Mouse (Mus musculus) intestine, postnatal 0 days (tissue): ENCODE data around the gene A930004D18Rik. TPM values are rescaled to one million over a fixed set of nuclear protein-coding genes. Genes with fewer than 3 reads are reported as not detected.

Source experiments
- ATAC-seq: fragments of 200-750 bp; cut with Nextera tagmentation; 2 replicates; pipeline ENCODE4 v1.8.0; 2017; ENCODE audit warnings: mild to moderate bottlenecking, moderate TSS enrichment, moderate library complexity
- H3K27ac ChIP-seq: fragments of 300-500 bp; sonication (generic); 2 replicates; pipeline ENCODE4 v1.5.1; 2014; ENCODE audit warnings: mild to moderate bottlenecking, low read depth, low read length, moderate library complexity
- H3K27me3 ChIP-seq: fragments of 300-500 bp; sonication (generic); replicated peaks from 2 replicates; pipeline ENCODE4 v1.6.1; 2014; ENCODE audit warnings: low read length, mixed read lengths; ENCODE audit not compliant: control insufficient read depth, insufficient read depth
- H3K36me3 ChIP-seq: fragments of 300-500 bp; sonication (generic); 2 replicates; pipeline ENCODE4 v1.6.1; 2014; ENCODE audit warnings: mild to moderate bottlenecking, moderate library complexity; ENCODE audit not compliant: control insufficient read depth, insufficient read depth
- H3K4me1 ChIP-seq: fragments of 300-500 bp; sonication (generic); replicated peaks from 2 replicates; pipeline ENCODE4 v1.6.1; 2014; ENCODE audit warnings: antibody characterized with exemption, low read length, mixed read lengths; ENCODE audit not compliant: control insufficient read depth, insufficient read depth
- H3K4me2 ChIP-seq: fragments of 300-500 bp; sonication (generic); replicated peaks from 2 replicates; pipeline ENCODE4 v1.6.1; 2014; ENCODE audit warnings: low read depth, mild to moderate bottlenecking, moderate library complexity
- H3K4me3 ChIP-seq: fragments of 300-500 bp; sonication (generic); 2 replicates; pipeline ENCODE4 v1.5.1; 2014; ENCODE audit warnings: low read depth, low read length
- H3K9ac ChIP-seq: fragments of 300-500 bp; sonication (generic); 2 replicates; pipeline ENCODE4 v1.6.1; 2014; ENCODE audit warnings: mild to moderate bottlenecking, low read depth, low read length
- H3K9me3 ChIP-seq: fragments of 300-500 bp; sonication (generic); 2 replicates; pipeline ENCODE4 v1.6.1; 2016; ENCODE audit warnings: mixed run types; ENCODE audit not compliant: control insufficient read depth
- CTCF ChIP-seq: sonication (generic); IDR thresholded peaks from 2 replicates; pipeline ENCODE4 v1.5.1; 2016; ENCODE audit warnings: low read depth, mild to moderate bottlenecking, control low read depth, antibody characterized with exemption, moderate library complexity
- WGBS: fragments of 180-500 bp; shearing (Covaris S2); extraction: QIAGEN DNeasy Blood & Tissue Kit; methylation state at CpG from one replicate; pipeline ENCODE4 v1.1.7; 2014; 5-methylcytosine and 5-hydroxymethylcytosine counted together
- polyA plus RNA-seq: library from polyadenylated mRNA; unstranded; fragments of >200 nt; fragmentation: Nextera tagmentation; extraction: Ambion mirVana; gene quantifications from 2 replicates; pipeline ENCODE4 v1.2.1, GENCODE M21; 2015

Gene A930004D18Rik
- polyA plus RNA-seq, 1 experiment from 2014 or later = 6.3 TPM

- Histone ChIP-seq H3K27ac (no peak overlapping the region), H3K4me2 (peak overlapping the region; percentile 93; the same call in 1 of the 2 replicates), H3K4me3 (no peak overlapping the region), H3K9ac (no peak overlapping the region), H3K4me1 (peaks cover 11% of the 10 kb centered on the region), H3K36me3 (no peaks in the 10 kb centered on the region), H3K27me3 (no peaks in the 10 kb centered on the region), H3K9me3 (no peaks in the 10 kb centered on the region)
- WGBS = 78% methylated on average over 5 of the region's 5 CpGs
- no peak for ATAC-seq
- TF ChIP-seq CTCF = no peak
Measured at GRCm38 (mm10) chr2:18032538-18032895, 5.0 kb downstream of the A930004D18Rik start.

DNA sequence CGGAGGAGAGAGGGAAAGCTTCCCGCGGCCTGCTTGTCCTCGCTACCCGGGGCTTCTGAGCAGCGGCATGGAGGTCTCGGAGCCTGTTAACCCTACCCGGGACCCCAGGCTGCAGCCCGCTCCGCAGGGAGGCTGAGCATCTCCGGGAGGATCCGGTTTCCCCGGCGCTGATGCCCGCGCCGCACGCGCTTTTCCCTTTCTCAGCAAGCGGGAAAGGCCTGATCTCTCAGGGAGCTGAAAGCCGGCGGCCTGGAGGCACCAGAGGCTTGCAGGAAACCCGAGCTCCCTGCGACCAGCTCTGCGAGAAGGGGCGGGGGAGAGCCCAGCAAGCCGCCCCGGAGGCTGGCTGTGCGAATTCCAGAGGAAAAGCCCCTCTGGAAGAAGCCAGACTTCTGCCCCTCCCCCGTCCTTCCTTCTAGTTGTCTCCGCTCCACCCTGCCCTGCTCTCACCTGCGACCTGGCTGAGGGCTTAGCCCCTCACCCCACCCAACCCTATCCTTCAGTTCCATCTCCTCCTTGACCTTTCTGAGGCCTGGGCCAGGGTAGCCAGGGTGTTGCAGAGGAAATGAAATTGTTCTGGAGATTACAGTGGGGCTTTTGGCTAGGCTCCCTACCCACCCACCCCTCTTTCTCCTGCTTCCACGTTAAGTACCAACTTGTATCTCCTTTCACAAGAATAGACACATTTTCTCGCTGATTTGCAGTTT lies 5.6 kb downstream of the A930004D18Rik start:
- H3K36me3 ChIP-seq = no peaks in the 10 kb centered on the region
- peaks cover 11% of the 10 kb centered on the region for H3K4me1 ChIP-seq
- TF ChIP-seq CTCF = no peak
- no peaks in the 10 kb centered on the region for H3K9me3 ChIP-seq
- H3K4me3 ChIP-seq = peak overlapping the region; percentile 53
- ATAC-seq = no peak
- peak overlapping the region; percentile 93 for H3K4me2 ChIP-seq
- WGBS = 10% methylated on average over 33 of the region's 34 CpGs
- peak overlapping the region; percentile 73 for H3K9ac ChIP-seq
- H3K27ac ChIP-seq = no peak overlapping the region
- no peaks in the 10 kb centered on the region for H3K27me3 ChIP-seq

DNA sequence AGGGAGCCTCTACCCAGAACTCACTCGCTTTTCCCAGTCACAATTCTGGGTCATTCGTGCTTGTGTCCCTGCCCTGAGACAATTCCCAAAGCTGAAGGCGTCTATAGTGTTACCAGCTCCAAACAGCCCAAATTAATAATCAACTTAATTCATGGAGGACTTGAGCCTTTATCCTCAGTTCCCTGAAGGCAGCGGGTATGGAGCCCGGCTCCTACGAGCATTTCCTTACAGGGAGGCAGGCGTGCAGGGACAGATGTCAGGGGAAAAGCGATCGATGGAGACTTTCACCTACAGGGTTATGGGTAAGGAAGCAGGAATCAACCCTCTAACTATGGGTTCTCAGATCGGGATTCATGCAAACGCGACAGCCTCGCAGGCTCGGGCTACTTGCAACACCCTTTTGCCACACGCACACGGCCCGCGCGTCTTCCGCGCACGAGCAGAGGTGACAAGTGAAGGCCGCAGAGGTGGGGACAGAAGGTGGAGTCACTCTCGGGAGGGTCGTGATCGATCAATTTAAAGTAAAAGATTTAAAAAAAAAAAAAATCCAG lies 6.2 kb downstream of the A930004D18Rik start:
- WGBS = 13% methylated on average over 26 of the region's 26 CpGs

GRCm38 (mm10) chr2:18030581-18030980 lies 7.0 kb downstream of the A930004D18Rik start:
- peaks cover 11% of the 10 kb centered on the region for H3K4me1 ChIP-seq

More for the DNA sequence above, 6.2 kb downstream of the A930004D18Rik start:
- H3K36me3 ChIP-seq = no peaks in the 10 kb centered on the region
- H3K4me2 ChIP-seq = peak overlapping the region; percentile 93
- no peaks in the 10 kb centered on the region for H3K27me3 ChIP-seq
- ATAC-seq = no peak
- no peaks in the 10 kb centered on the region for H3K9me3 ChIP-seq
- no peak overlapping the region for H3K27ac ChIP-seq
- peaks cover 11% of the 10 kb centered on the region for H3K4me1 ChIP-seq
- peak overlapping the region; percentile 73 for H3K9ac ChIP-seq
- peak overlapping the region; percentile 53 for H3K4me3 ChIP-seq
- no peak for TF ChIP-seq CTCF

DNA sequence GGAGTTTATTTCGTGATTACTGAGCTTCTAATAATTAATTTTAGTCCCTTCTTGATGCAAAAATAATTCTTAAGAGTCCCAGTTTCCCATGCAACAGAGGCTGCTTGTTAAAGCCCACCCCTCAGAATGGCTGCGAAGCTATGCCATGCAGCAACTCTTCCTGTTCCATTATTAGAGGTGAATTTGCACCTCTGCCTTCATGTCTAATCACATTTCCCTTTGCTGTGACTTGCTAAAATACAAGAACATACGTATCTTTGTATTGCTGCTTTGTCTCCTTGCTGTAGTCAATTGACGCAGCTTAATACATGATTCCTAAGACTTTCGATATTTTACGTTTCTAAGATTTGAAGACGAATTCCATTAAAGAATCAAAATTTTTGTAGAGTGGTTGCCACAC lies 7.9 kb downstream of the A930004D18Rik start:
- H3K36me3 ChIP-seq = no peaks in the 10 kb centered on the region
- TF ChIP-seq CTCF = no peak
- no peak overlapping the region for H3K4me3 ChIP-seq
- no peaks in the 10 kb centered on the region for H3K27me3 ChIP-seq
- H3K9me3 ChIP-seq = no peaks in the 10 kb centered on the region
- WGBS = 95% methylated on average over 7 of the region's 7 CpGs
- H3K4me2 ChIP-seq = no peak overlapping the region
- no peak for ATAC-seq
- H3K4me1 ChIP-seq = peaks cover 11% of the 10 kb centered on the region
- H3K27ac ChIP-seq = no peak overlapping the region
- H3K9ac ChIP-seq = no peak overlapping the region

More at GRCm38 (mm10) chr2:18030581-18030980, 7.0 kb downstream of the A930004D18Rik start:
- no peak for ATAC-seq
- no peak for TF ChIP-seq CTCF
- no peaks in the 10 kb centered on the region for H3K9me3 ChIP-seq
- H3K4me3 ChIP-seq = no peak overlapping the region
- H3K27ac ChIP-seq = no peak overlapping the region
- H3K9ac ChIP-seq = no peak overlapping the region
- peak overlapping the region; percentile 93; the same call in 1 of the 2 replicates for H3K4me2 ChIP-seq
- H3K36me3 ChIP-seq = no peaks in the 10 kb centered on the region
- no peaks in the 10 kb centered on the region for H3K27me3 ChIP-seq
- WGBS = 85% methylated on average over 8 of the region's 8 CpGs

DNA sequence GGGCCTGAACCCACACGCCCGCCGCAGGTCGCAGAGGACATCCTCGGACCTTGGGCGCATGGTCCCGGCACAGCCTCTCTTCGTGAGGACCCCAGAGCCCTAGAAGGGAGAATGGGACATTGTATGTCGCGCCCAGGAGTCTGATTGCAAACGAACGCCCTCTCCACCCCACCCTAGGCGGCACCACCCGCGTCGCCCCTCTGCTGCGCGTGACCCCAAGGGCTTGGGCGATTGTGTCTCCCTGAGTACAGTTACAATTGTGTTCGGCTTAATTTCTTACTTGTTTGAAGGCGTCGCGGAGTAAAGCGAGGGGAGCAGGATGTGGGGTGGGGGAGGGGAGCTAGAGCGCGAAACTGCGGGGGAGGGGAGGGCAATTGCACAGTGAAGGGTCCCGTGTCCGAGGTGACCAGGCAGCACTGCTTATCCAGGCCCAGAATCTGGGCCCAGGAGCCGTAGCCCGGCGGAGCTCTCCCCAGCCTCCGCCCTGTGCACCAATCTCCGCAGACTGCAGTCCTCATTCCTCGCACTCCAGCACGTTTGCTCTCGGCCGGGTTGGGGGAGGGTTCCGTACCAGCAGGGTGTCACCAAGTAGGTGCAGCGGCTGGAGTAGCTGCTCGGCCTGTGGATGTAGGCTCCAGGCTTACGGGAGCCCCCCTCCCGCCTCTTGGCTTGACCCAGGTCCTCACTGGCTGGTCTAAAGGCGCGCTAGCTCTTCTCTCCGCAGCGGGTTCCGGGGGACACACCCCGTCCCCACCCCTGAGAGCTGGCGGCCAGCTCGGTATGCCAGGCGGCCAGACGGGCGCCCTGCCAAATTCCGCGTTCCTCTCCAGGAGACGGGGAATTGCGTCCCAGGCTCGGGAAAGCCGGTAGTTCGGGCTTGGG lies 9.2 kb downstream of the A930004D18Rik start:
- peak; percentile 55 for ATAC-seq
- Histone ChIP-seq H3K27me3 (no peaks in the 10 kb centered on the region), H3K4me1 (peaks cover 11% of the 10 kb centered on the region), H3K9ac (peak overlapping the region; percentile 72), H3K4me3 (peak overlapping the region; percentile 73), H3K9me3 (no peaks in the 10 kb centered on the region), H3K36me3 (no peaks in the 10 kb centered on the region), H3K4me2 (peak overlapping the region; percentile 98), H3K27ac (peak overlapping the region; percentile 90)
- TF ChIP-seq CTCF = no peak
- under 1% methylated on average over 61 of the region's 61 CpGs for WGBS
